Mouse (Mus musculus) c-Kit-positive CD71-positive TER-119-positive erythroid progenitor cells, embryonic 14.5 days (primary cell): ENCODE measurements at regions not wholly inside any gene's neighbourhood (a gene's known extent, or its start where the extent isn't known, plus 50 kb on each side); places are given as distances from the start of the nearest gene placed in this dataset.
A peak's percentile ranks its signal among the peaks of the same experiment; 100 is the strongest.

ENCODE experiments used
- DNase-seq: peaks from one replicate; pipeline ENCODE4 v3.0.0-alpha.2; 2013; ENCODE audit warnings: low spot score

GRCm38 (mm10) chr12:80017376-80017929 lies 95.4 kb downstream of the Zfp36l1 start:
- no peak for DNase-seq

- no peak for DNase-seq
These were observed 96.9 kb downstream of the Zfp36l1 start for GRCm38 (mm10) chr12:80015938-80016337.

GRCm38 (mm10) chr12:80014598-80014983 lies 98.2 kb downstream of the Zfp36l1 start:
- no peak for DNase-seq

GRCm38 (mm10) chr12:80013904-80014597 lies 98.8 kb downstream of the Zfp36l1 start:
- DNase-seq: peak; percentile 47

GRCm38 (mm10) chr12:80013577-80013903 lies 99.3 kb downstream of the Zfp36l1 start:
- DNase-seq: no peak

GRCm38 (mm10) chr12:80011916-80012315 lies 100.9 kb downstream of the Zfp36l1 start:
- no peak for DNase-seq

GRCm38 (mm10) chr12:80010947-80011346 lies 101.9 kb downstream of the Zfp36l1 start:
- no peak for DNase-seq

GRCm38 (mm10) chr12:80010220-80010619 lies 102.6 kb downstream of the Zfp36l1 start:
- no peak for DNase-seq

GRCm38 (mm10) chr12:80007849-80008248 lies 105.0 kb downstream of the Zfp36l1 start:
- no peak for DNase-seq

- no peak for DNase-seq
These were observed 107.4 kb downstream of the Zfp36l1 start for GRCm38 (mm10) chr12:80005227-80005919.

- DNase-seq: no peak
These were observed 108.2 kb downstream of the Zfp36l1 start for GRCm38 (mm10) chr12:80004575-80004974.

GRCm38 (mm10) chr12:80003486-80003885 lies 109.3 kb downstream of the Zfp36l1 start:
- DNase-seq: no peak

- no peak for DNase-seq
These were observed 110.2 kb downstream of the Zfp36l1 start for GRCm38 (mm10) chr12:80002474-80003125.

GRCm38 (mm10) chr12:80001794-80002193 lies 111.0 kb downstream of the Zfp36l1 start:
- DNase-seq: no peak

GRCm38 (mm10) chr12:79999868-80000370 lies 112.9 kb downstream of the Zfp36l1 start:
- DNase-seq: no peak

- no peak for DNase-seq
These were observed 114.0 kb downstream of the Zfp36l1 start for GRCm38 (mm10) chr12:79998788-79999187.

- DNase-seq: no peak
These were observed 114.5 kb downstream of the Zfp36l1 start for GRCm38 (mm10) chr12:79998339-79998738.

GRCm38 (mm10) chr12:79997201-79997600 lies 115.6 kb downstream of the Zfp36l1 start:
- no peak for DNase-seq

- DNase-seq: no peak
These were observed 117.2 kb downstream of the Zfp36l1 start for GRCm38 (mm10) chr12:79995521-79996094.

GRCm38 (mm10) chr12:79993821-79994571 lies 118.8 kb downstream of the Zfp36l1 start:
- DNase-seq: no peak

GRCm38 (mm10) chr12:79991279-79991678 lies 121.5 kb downstream of the Zfp36l1 start:
- no peak for DNase-seq

GRCm38 (mm10) chr12:79990751-79991150 lies 122.1 kb downstream of the Zfp36l1 start:
- DNase-seq: no peak
